Mouse (Mus musculus) right cerebral cortex, postnatal 25 days (tissue): ENCODE results near the gene Rpn1.
"Not testable (repeated sequence)": the region's sequence is repeated elsewhere in the genome, so short reads cannot be mapped to it uniquely, and the experiment has no call there.

ENCODE experiments used
- DNase-seq: peaks from one replicate; pipeline ENCODE4 v3.0.0; 2022

Rpn1 gene

GRCm38 (mm10) chr6:88123150-88123857 lies 39.0 kb downstream of the Rpn1 start:
- no peak for DNase-seq

DNA sequence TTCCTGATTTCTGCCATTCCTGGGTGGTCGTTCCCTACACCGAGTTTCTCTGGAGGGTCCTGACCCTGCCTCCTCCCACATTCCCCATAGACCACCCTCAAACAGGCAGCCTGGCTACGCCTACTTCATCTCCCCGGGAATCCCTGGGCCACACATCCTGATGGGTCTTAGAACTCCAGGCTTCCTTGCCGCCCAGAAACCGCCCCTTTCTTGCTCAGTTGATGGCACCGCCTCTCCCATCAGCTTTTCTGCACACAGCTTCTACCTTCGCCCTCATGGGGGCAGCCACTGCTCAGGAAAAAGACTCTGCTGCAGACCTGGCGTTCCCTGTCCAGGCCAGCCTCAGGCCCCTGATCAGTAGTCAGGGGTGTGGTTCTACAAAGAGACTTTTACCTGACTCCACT lies 39.6 kb downstream of the Rpn1 start:
- no peak for DNase-seq

GRCm38 (mm10) chr6:88124551-88124950 lies 40.3 kb downstream of the Rpn1 start:
- DNase-seq: no peak

- DNase-seq: not testable (repeated sequence)
Measured at GRCm38 (mm10) chr6:88125815-88126214, 41.5 kb downstream of the Rpn1 start.

GRCm38 (mm10) chr6:88131521-88131920 lies 47.2 kb downstream of the Rpn1 start:
- DNase-seq: no peak

DNA sequence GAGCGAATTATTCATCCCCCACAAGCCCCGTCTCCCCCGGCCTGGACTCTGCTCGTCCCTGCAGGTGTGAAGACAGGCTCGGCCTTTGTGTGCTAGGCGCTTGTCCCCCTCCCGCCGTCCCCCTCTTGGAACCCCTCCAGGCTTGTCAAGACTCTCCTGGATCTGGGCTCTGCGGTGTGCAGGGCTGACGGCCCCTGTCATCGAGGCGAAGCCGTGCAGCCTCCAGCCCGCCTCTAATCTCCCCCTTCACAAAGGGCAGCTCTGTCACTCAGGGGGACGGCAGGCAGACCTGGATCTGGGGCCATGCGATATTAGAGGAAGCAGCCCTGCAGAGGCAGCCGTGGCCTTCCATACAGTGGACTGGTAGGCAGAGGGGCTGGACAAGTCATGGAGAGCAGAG lies 47.8 kb downstream of the Rpn1 start:
- DNase-seq: no peak

- no peak for DNase-seq
Measured at GRCm38 (mm10) chr6:88133061-88133460, 48.8 kb downstream of the Rpn1 start.

DNA sequence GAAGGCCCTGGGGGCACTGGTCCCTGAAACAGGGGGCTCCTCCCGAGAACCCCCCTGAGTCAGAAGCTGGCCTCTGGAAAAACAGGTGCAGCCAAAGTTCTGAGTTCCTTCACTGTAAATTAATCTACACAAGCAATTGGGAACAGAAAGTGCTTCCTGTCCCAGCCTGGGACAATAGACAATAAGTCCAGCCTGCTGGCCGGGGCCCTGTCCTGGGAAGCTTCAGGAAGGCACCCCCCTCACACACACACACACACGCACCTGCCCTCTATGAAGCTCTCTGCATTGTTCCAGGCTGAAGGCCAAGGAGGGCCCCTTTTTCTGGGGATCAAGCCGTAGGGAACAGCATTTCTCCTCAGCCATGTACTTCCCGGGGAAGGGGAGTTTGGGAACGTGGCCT lies 49.6 kb downstream of the Rpn1 start:
- DNase-seq: no peak

DNA sequence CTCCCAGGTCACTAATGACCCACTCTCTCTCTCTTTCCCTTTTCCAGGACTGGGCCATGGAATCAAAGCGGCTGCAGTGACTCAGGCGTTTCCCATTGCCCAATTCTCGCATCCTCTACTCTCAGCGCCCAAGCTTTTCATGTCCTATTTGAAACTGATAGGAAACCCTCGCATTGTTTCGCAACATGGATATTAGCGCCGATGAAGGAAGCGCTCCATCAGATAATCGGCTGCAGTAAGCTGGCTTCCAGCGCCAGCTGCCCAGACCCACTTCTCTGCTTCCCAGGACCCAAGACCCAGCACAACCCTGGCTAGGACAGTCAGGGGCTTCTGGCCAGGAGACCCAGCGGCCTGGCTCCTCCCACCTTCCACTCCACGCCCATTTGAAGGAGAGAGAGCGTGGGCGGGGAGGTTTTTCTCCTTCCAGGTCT lies 51.9 kb downstream of the Rpn1 start:
- no peak for DNase-seq

DNA sequence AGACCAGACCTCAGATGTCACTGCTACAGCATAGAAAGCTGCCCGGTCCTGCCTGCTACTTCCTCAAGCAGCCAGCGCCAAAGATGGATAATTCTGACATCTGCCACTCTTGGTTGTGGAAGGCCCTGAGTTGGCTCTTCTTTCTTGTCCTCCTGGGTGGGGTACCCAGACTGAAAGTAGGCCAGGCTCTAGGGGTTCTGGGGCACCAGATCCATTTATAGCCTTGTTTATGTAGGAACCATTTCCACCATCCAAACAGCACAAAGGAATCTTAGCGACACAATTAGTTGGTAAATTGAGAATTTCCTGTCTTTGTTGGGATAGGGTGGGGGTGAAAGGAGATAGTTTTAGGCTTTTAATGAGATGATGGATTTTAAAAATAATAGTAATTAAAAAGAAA lies 54.2 kb downstream of the Rpn1 start:
- no peak for DNase-seq

GRCm38 (mm10) chr6:88140264-88140663 lies 56.0 kb downstream of the Rpn1 start:
- peak; percentile 71 for DNase-seq

- no peak for DNase-seq
Measured at GRCm38 (mm10) chr6:88145793-88146192, 61.5 kb downstream of the Rpn1 start.

GRCm38 (mm10) chr6:88146576-88146975 lies 62.3 kb downstream of the Rpn1 start:
- no peak for DNase-seq

DNA sequence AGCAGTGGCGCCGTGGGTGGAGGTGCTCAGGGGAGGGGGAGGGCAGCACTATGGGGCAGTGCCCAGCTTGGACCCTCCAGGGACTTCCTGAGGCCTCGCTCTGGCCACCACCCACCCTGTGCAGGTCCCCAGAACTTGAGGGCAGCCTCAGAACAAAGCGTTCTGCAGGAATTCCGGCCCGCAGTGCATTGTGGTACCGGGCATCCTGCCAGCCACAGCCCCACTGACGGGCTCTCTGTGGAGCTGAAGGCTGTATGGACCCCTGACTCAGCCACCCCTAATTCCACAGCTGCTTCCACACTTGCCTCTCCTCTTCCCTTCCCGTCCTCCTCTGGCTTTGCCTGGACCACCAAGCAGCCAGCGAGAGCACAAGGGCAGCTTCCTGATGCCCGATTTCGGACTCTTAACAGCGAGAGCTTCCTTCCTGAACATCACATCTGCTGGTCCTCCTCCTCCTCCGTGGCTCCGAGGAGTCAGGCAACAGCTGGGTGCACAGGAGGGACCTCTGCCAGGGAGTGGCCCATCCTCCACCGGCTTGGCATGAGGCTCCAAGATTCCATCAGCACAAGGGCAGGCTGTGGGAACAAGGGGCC lies 63.2 kb downstream of the Rpn1 start:
- no peak for DNase-seq

DNA sequence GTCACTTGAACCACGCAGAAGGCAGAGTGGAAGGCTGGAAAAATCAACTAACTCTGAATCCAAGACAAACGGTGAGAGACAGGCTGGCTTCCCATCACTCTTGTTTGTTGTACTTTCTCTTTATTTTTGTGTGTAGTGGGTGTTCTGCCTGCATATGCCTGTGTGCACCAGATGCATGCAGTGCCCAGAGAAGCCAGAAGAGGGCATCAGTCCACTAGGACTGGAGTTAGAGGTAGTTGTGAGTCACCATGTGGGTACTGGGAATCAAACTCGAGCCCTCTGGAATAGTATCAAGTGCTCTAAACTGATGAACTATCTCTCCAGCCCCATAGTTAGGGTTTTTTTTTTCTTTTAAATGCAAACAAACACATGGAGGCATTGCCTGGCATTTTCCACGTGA lies 67.1 kb downstream of the Rpn1 start:
- no peak for DNase-seq

DNA sequence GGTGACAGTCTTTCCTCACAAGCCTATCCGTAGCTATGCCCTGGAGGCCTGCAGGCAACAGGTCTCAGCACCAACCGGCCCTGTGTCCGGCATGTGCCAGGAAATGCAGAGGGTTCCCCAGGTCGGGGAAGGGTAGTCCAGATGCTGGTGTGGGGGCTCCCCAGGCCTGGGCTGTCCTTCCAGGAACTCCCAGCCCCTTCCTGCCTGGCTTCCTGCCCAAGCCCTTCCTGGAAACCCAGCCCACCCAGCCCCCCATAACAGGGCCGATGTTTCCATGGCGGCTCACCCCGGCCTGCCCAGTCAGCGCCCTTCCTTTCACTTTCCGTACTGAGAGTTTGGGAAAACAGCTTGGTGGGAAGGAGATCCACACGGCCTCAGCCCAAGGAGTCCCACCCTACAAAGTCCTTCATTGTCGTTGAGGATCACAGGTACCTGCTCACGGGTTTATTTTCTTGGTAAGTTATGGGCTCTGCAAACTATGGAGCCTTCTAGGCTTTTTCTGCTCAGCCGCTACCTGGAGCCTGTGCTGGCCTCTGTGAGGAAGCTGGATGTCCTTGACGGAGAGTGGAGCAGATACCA lies 67.9 kb downstream of the Rpn1 start:
- no peak for DNase-seq

- no peak for DNase-seq
Measured at GRCm38 (mm10) chr6:88152979-88153378, 68.7 kb downstream of the Rpn1 start.
